Mouse (Mus musculus) heart, embryonic 16.5 days (tissue): Measurements from ENCODE around the gene Actl6b. TPM values are rescaled to one million over a fixed set of nuclear protein-coding genes. Genes with fewer than 3 reads are reported as not detected.
"Not testable (repeated sequence)": the region's sequence is repeated elsewhere in the genome, so short reads cannot be mapped to it uniquely, and the experiment has no call there.

ENCODE experiments used
- ATAC-seq: fragments of 200-750 bp; cut with Nextera tagmentation; replicated peaks from 2 replicates; pipeline ENCODE4 v1.8.0; 2017; ENCODE audit warnings: moderate number of reproducible peaks; ENCODE audit not compliant: insufficient read depth, low FRiP score; ENCODE audit errors: extremely low read depth
- H3K27ac ChIP-seq: fragments of 300-500 bp; sonication (generic); 2 replicates; pipeline ENCODE4 v1.5.1; 2014; ENCODE audit warnings: mild to moderate bottlenecking, low read length, control low read depth, moderate library complexity
- H3K27me3 ChIP-seq: fragments of 300-500 bp; sonication (generic); 2 replicates; pipeline ENCODE4 v1.6.1; 2014; ENCODE audit warnings: low read length, mixed read lengths; ENCODE audit not compliant: control insufficient read depth, insufficient read depth
- H3K36me3 ChIP-seq: fragments of 300-500 bp; sonication (generic); 2 replicates; pipeline ENCODE4 v1.6.1; 2014; ENCODE audit not compliant: control insufficient read depth, insufficient read depth
- H3K4me1 ChIP-seq: fragments of 300-500 bp; sonication (generic); 2 replicates; pipeline ENCODE4 v1.6.1; 2014; ENCODE audit warnings: low read length, mixed read lengths; ENCODE audit not compliant: control insufficient read depth, insufficient read depth
- H3K4me2 ChIP-seq: fragments of 300-500 bp; sonication (generic); 2 replicates; pipeline ENCODE4 v1.6.1; 2014; ENCODE audit warnings: low read depth, mild to moderate bottlenecking, control low read depth, low read length
- H3K4me3 ChIP-seq: fragments of 300-500 bp; sonication (generic); 2 replicates; pipeline ENCODE4 v1.5.1; 2014; ENCODE audit warnings: mild to moderate bottlenecking, control low read depth, low read length
- H3K9ac ChIP-seq: fragments of 300-500 bp; sonication (generic); 2 replicates; pipeline ENCODE4 v1.6.1; 2014; ENCODE audit warnings: low read length, control low read depth
- H3K9me3 ChIP-seq: fragments of 300-500 bp; sonication (generic); replicated peaks from 2 replicates; pipeline ENCODE4 v1.6.1; 2016; ENCODE audit warnings: low read length; ENCODE audit not compliant: control insufficient read depth
- WGBS: fragments of 180-500 bp; shearing (Covaris S2); extraction: QIAGEN DNeasy Blood & Tissue Kit; methylation state at CpG from one replicate; pipeline ENCODE4 v1.1.7; 2014; 5-methylcytosine and 5-hydroxymethylcytosine counted together
- microRNA-seq: library from miRNA; unstranded; fragments of <30 nt; microRNA quantifications from one replicate; pipeline ENCODE4, GENCODE M21; 2017
- polyA plus RNA-seq: library from polyadenylated mRNA; unstranded; fragments of >200 nt; fragmentation: Nextera tagmentation; extraction: Ambion mirVana; gene quantifications from 2 replicates; pipeline ENCODE4 v1.2.1, GENCODE M21; 2015

The Actl6b gene
- polyA plus RNA-seq, 1 experiment from 2014 or later, result 0.33 TPM

GRCm38 (mm10) chr5:137611245-137611602 is 57.9 kb downstream of the Actl6b start:
- H3K9ac ChIP-seq, result peak overlapping the region; percentile 72
- H3K27ac ChIP-seq, result peak overlapping the region; percentile 94
- H3K4me2 ChIP-seq, result peak overlapping the region; percentile 63
- peaks cover 30% of the 10 kb centered on the region for H3K4me1 ChIP-seq
- ATAC-seq, result peak; percentile 54
- peak overlapping the region; percentile 36 for H3K4me3 ChIP-seq
- H3K27me3 ChIP-seq, result no peaks in the 10 kb centered on the region
- H3K9me3 ChIP-seq, result no peaks in the 10 kb centered on the region
- 3% methylated on average over 6 of the region's 6 CpGs for WGBS
- peaks cover 5% of the 10 kb centered on the region for H3K36me3 ChIP-seq

- WGBS, result 78% methylated on average over 5 of the region's 5 CpGs
- Histone ChIP-seq H3K27me3 (no peaks in the 10 kb centered on the region), H3K9ac (no peak overlapping the region), H3K4me1 (peaks cover 28% of the 10 kb centered on the region), H3K27ac (no peak overlapping the region; the same call in 1 of the 2 replicates), H3K9me3 (no peaks in the 10 kb centered on the region), H3K4me3 (no peak overlapping the region), H3K4me2 (no peak overlapping the region), H3K36me3 (no peaks in the 10 kb centered on the region)
- no peak for ATAC-seq
These were observed 59.8 kb downstream of the Actl6b start for GRCm38 (mm10) chr5:137613076-137613475.

- Histone ChIP-seq H3K4me3 (no peak within 1 kb of the TSS), H3K27ac (peak within 1 kb of the TSS; percentile 26; the same call in 1 of the 2 replicates), H3K9ac (0 out of 2 replicates have a peak within 1 kb of the TSS, but pooled peaks have one; percentile 47), H3K4me2 (no peak within 1 kb of the TSS), H3K36me3 (no peaks in the 10 kb centered on the region), H3K9me3 (no peaks in the 10 kb centered on the region), H3K27me3 (no peaks in the 10 kb centered on the region), H3K4me1 (peaks cover 24% of the 10 kb centered on the region)
- ATAC-seq, result no peak
- WGBS, result 27% methylated on average over 11 of the region's 11 CpGs
These were observed 60.2 kb downstream of the Actl6b start, which contains the start of gene Pcolce for GRCm38 (mm10) chr5:137613550-137613949. Gene Pcolce (minus strand): TSS chr5:137613784.

- H3K9ac ChIP-seq, H3K9me3 ChIP-seq, H3K27me3 ChIP-seq, H3K4me3 ChIP-seq, ATAC-seq, H3K4me2 ChIP-seq, H3K36me3 ChIP-seq, H3K27ac ChIP-seq: not testable (repeated sequence)
- 83% methylated on average over 2 of the region's 2 CpGs for WGBS
- peaks cover 13% of the 10 kb centered on the region for H3K4me1 ChIP-seq
These were observed 61.6 kb downstream of the Actl6b start for GRCm38 (mm10) chr5:137614921-137615320.

- ATAC-seq, result no peak
- Histone ChIP-seq H3K9me3 (no peaks in the 10 kb centered on the region), H3K27ac (no peak overlapping the region), H3K4me3 (no peak overlapping the region), H3K27me3 (no peaks in the 10 kb centered on the region), H3K4me2 (no peak overlapping the region), H3K4me1 (peaks cover 11% of the 10 kb centered on the region), H3K9ac (no peak overlapping the region), H3K36me3 (no peaks in the 10 kb centered on the region)
- WGBS, result 85% methylated on average over 7 of the region's 7 CpGs
These were observed 62.0 kb downstream of the Actl6b start for GRCm38 (mm10) chr5:137615347-137615746.

Small RNA genes lying within 50 kb of the gene (microRNA-seq; reads per million reads assigned to microRNA genes)
- not detected for gene Mir6418

Other genes with a start within 250 kb of the Actl6b start
- gene Srrt, start 245.8 kb upstream of the Actl6b start, polyA plus RNA-seq, result 94.5 and 97.0 TPM in 2 replicates
- gene Trip6, start 239.1 kb upstream of the Actl6b start, polyA plus RNA-seq, result 43.1 and 49.7 TPM in 2 replicates
- 7.7 and 8.5 TPM in 2 replicates for gene Slc12a9, start 219.9 kb upstream of the Actl6b start, polyA plus RNA-seq
- 32.1 and 36.4 TPM in 2 replicates for gene Ephb4, start 203.4 kb upstream of the Actl6b start, polyA plus RNA-seq
- gene Zan, start 76.5 kb upstream of the Actl6b start, polyA plus RNA-seq, result 0.02 and 0.09 TPM in 2 replicates
- gene Pop7, start 51.0 kb upstream of the Actl6b start, polyA plus RNA-seq, result 43.3 and 45.5 TPM in 2 replicates
- 8.9 and 9.7 TPM in 2 replicates for gene Gigyf1, start 35.0 kb upstream of the Actl6b start, polyA plus RNA-seq
- not detected in 2 replicates for gene Epo, start 20.3 kb upstream of the Actl6b start, polyA plus RNA-seq
- 276 and 285 TPM in 2 replicates for gene Gnb2, start 20.0 kb upstream of the Actl6b start, polyA plus RNA-seq
- 0.26 and 0.54 TPM in 2 replicates for gene Tfr2, start 16.3 kb downstream of the Actl6b start, polyA plus RNA-seq
- gene Mospd3, start 47.5 kb downstream of the Actl6b start, polyA plus RNA-seq, result 21.8 and 25.0 TPM in 2 replicates
- gene Pcolce, start 60.3 kb downstream of the Actl6b start, polyA plus RNA-seq, result 121 and 129 TPM in 2 replicates
- gene Fbxo24, start 75.5 kb downstream of the Actl6b start, polyA plus RNA-seq, result 0.12 and 0.39 TPM in 2 replicates
- 24.8 and 31.1 TPM in 2 replicates for gene Lrch4, start 75.6 kb downstream of the Actl6b start, polyA plus RNA-seq
- gene Gm20605, start 75.7 kb downstream of the Actl6b start, polyA plus RNA-seq, result 9.1 and 12.5 TPM in 2 replicates
- gene Sap25, start 87.8 kb downstream of the Actl6b start, polyA plus RNA-seq, result 6.2 and 6.3 TPM in 2 replicates
- gene Irs3, start 92.2 kb downstream of the Actl6b start, polyA plus RNA-seq, result 0.20 and 0.21 TPM in 2 replicates
- gene Agfg2, start 131.2 kb downstream of the Actl6b start, polyA plus RNA-seq, result 19.4 and 21.0 TPM in 2 replicates
- 1.6 and 1.9 TPM in 2 replicates for gene Nyap1, start 188.1 kb downstream of the Actl6b start, polyA plus RNA-seq
- gene Tsc22d4, start 192.2 kb downstream of the Actl6b start, polyA plus RNA-seq, result 164 and 189 TPM in 2 replicates
- 20.5 and 22.6 TPM in 2 replicates for gene Ppp1r35, start 225.3 kb downstream of the Actl6b start, polyA plus RNA-seq
- 5.6 and 5.7 TPM in 2 replicates for gene Mepce, start 234.1 kb downstream of the Actl6b start, polyA plus RNA-seq
- gene Zcwpw1, start 234.3 kb downstream of the Actl6b start, polyA plus RNA-seq, result 9.6 and 9.9 TPM in 2 replicates